Mouse (Mus musculus) olfactory bulb, adult 2 months (tissue): ENCODE results near the gene Ropn1l. TPM values are rescaled to one million over a fixed set of nuclear protein-coding genes. Genes with fewer than 3 reads are reported as not detected.

Experiments
- H3K27ac ChIP-seq: fragments of 200-500 bp; 2 replicates; pipeline ENCODE4 v1.5.1; 2012; ENCODE audit warnings: low read depth, low read length; ENCODE audit not compliant: insufficient read depth
- H3K4me1 ChIP-seq: fragments of 200-500 bp; 2 replicates; pipeline ENCODE4 v1.6.1; 2012; ENCODE audit warnings: low read length; ENCODE audit not compliant: control insufficient read depth, insufficient read depth
- H3K4me3 ChIP-seq: fragments of 200-500 bp; 2 replicates; pipeline ENCODE4 v1.5.1; 2012; ENCODE audit warnings: mild to moderate bottlenecking, low read depth, low read length, moderate library complexity; ENCODE audit not compliant: insufficient read depth
- CTCF ChIP-seq: fragments of 200-500 bp; IDR thresholded peaks from 2 replicates; pipeline ENCODE4 v1.5.1; 2012; ENCODE audit warnings: low read depth, mild to moderate bottlenecking, low read length, moderate library complexity; ENCODE audit not compliant: insufficient read depth
- POLR2A ChIP-seq: fragments of 200-500 bp; IDR thresholded peaks from 2 replicates; pipeline ENCODE4 v1.6.1; 2012; ENCODE audit warnings: mild to moderate bottlenecking, low read depth, low read length, moderate library complexity; ENCODE audit not compliant: insufficient read depth
- WGBS: fragments of 180-500 bp; shearing (Covaris S2); methylation state at CpG from one replicate; pipeline ENCODE4 v1.1.7; 2018; 5-methylcytosine and 5-hydroxymethylcytosine counted together
- polyA plus RNA-seq: library from polyadenylated mRNA; stranded (reverse); fragments of >200 nt; gene quantifications from 2 replicates; pipeline ENCODE4 v1.2.4, GENCODE M21; 2012; ENCODE audit warnings: low replicate concordance; ENCODE audit not compliant: missing spikeins, insufficient read depth, insufficient read length

Ropn1l gene
- polyA plus RNA-seq, 1 experiment = not detected

GRCm38 (mm10) chr15:31417409-31417795 is 36.1 kb downstream of the Ropn1l start:
- TF ChIP-seq CTCF (no peak), POLR2A (0 out of 2 replicates have a peak, but pooled peaks have one; percentile 12)
- Histone ChIP-seq H3K4me1 (peaks cover 28% of the 10 kb centered on the region), H3K27ac (peak overlapping the region; percentile 96), H3K4me3 (no peak overlapping the region)
- WGBS = 38% methylated on average over 6 of the region's 6 CpGs

- Histone ChIP-seq H3K4me3 (no peak overlapping the region), H3K4me1 (peaks cover 25% of the 10 kb centered on the region), H3K27ac (no peak overlapping the region)
- 81% methylated on average over 4 of the region's 4 CpGs for WGBS
- TF ChIP-seq POLR2A = no peak
- TF ChIP-seq CTCF = no peak
Observed at GRCm38 (mm10) chr15:31415181-31415580, 38.4 kb downstream of the Ropn1l start.

- TF ChIP-seq CTCF (no peak), POLR2A (no peak)
- Histone ChIP-seq H3K4me1 (peaks cover 28% of the 10 kb centered on the region), H3K4me3 (no peak overlapping the region), H3K27ac (no peak overlapping the region)
- 34% methylated on average over 6 of the region's 6 CpGs for WGBS
Observed at GRCm38 (mm10) chr15:31414179-31414898, 39.2 kb downstream of the Ropn1l start.

- WGBS = 83% methylated on average over 6 of the region's 6 CpGs
- Histone ChIP-seq H3K27ac (no peak overlapping the region), H3K4me3 (no peak overlapping the region), H3K4me1 (peaks cover 26% of the 10 kb centered on the region)
- TF ChIP-seq CTCF (no peak), POLR2A (no peak)
Observed at GRCm38 (mm10) chr15:31413662-31414061, 39.9 kb downstream of the Ropn1l start.

GRCm38 (mm10) chr15:31412933-31413332 is 40.6 kb downstream of the Ropn1l start:
- 58% methylated on average over 3 of the region's 3 CpGs for WGBS
- TF ChIP-seq CTCF (no peak), POLR2A (no peak)
- H3K27ac ChIP-seq = no peak overlapping the region
- H3K4me1 ChIP-seq = peaks cover 19% of the 10 kb centered on the region
- no peak overlapping the region for H3K4me3 ChIP-seq

- TF ChIP-seq CTCF (no peak), POLR2A (no peak)
- peaks cover 15% of the 10 kb centered on the region for H3K4me1 ChIP-seq
- H3K4me3 ChIP-seq = no peak overlapping the region
- H3K27ac ChIP-seq = no peak overlapping the region
- WGBS = 80% methylated on average over 6 of the region's 6 CpGs
Observed at GRCm38 (mm10) chr15:31412436-31412835, 41.1 kb downstream of the Ropn1l start.

GRCm38 (mm10) chr15:31407490-31407889 is 46.0 kb downstream of the Ropn1l start:
- Histone ChIP-seq H3K27ac (no peak overlapping the region), H3K4me1 (peaks cover 3% of the 10 kb centered on the region), H3K4me3 (no peak overlapping the region)
- whole genome bisulfite sequencing = 64% methylated on average over 4 of the region's 4 CpGs
- TF ChIP-seq CTCF (no peak), POLR2A (no peak)

GRCm38 (mm10) chr15:31406881-31407280 is 46.7 kb downstream of the Ropn1l start:
- H3K27ac ChIP-seq = no peak overlapping the region
- no peak overlapping the region for H3K4me3 ChIP-seq
- TF ChIP-seq POLR2A (no peak), CTCF (no peak)
- WGBS = 92% methylated on average over 5 of the region's 5 CpGs
- peaks cover 6% of the 10 kb centered on the region for H3K4me1 ChIP-seq

- TF ChIP-seq CTCF = no peak
- TF ChIP-seq POLR2A = no peak
- WGBS = 91% methylated on average over 8 of the region's 8 CpGs
- Histone ChIP-seq H3K4me1 (peaks cover 13% of the 10 kb centered on the region), H3K4me3 (no peak overlapping the region), H3K27ac (no peak overlapping the region)
Observed at GRCm38 (mm10) chr15:31404346-31404745, 49.2 kb downstream of the Ropn1l start.

- WGBS = 57% methylated on average over 12 of the region's 12 CpGs
- no peak overlapping the region for H3K27ac ChIP-seq
Observed at GRCm38 (mm10) chr15:31402200-31402892, 51.2 kb downstream of the Ropn1l start.

More at GRCm38 (mm10) chr15:31402200-31402892, 51.2 kb downstream of the Ropn1l start:
- Histone ChIP-seq H3K4me3 (no peak overlapping the region), H3K4me1 (peaks cover 21% of the 10 kb centered on the region)
- TF ChIP-seq CTCF (no peak), POLR2A (no peak)
